Mouse (Mus musculus) bone marrow, adult 2 months (tissue): Measurements from ENCODE around the gene Gm20662. TPM values are rescaled to one million over a fixed set of nuclear protein-coding genes. Genes with fewer than 3 reads are reported as not detected.
A peak's percentile ranks its signal among the peaks of the same experiment; 100 is the strongest.

Source experiments
- H3K27ac ChIP-seq: fragments of 200-500 bp; 2 replicates; pipeline ENCODE4 v1.5.1; 2012; ENCODE audit warnings: low read depth, mild to moderate bottlenecking, control low read depth, inconsistent platforms, low read length; ENCODE audit not compliant: control insufficient read depth, poor library complexity, insufficient read depth
- H3K4me1 ChIP-seq: fragments of 200-500 bp; 2 replicates; pipeline ENCODE4 v1.6.1; 2011; ENCODE audit warnings: low read length; ENCODE audit not compliant: control insufficient read depth, insufficient read depth
- H3K4me3 ChIP-seq: fragments of 200-500 bp; replicated peaks from 2 replicates; pipeline ENCODE3; 2011; ENCODE audit warnings: mild to moderate bottlenecking, low read depth, low read length, control low read depth; ENCODE audit not compliant: control insufficient read depth
- CTCF ChIP-seq: fragments of 200-500 bp; IDR thresholded peaks from 2 replicates; pipeline ENCODE4 v1.5.1; 2011; ENCODE audit warnings: low read length, control low read depth; ENCODE audit not compliant: control insufficient read depth, insufficient read depth
- POLR2A ChIP-seq: fragments of 200-500 bp; IDR thresholded peaks from 2 replicates; pipeline ENCODE4 v1.6.1; 2011; ENCODE audit warnings: low read depth, mild to moderate bottlenecking, control low read depth, low read length, borderline replicate concordance; ENCODE audit not compliant: control insufficient read depth
- WGBS: fragments of 180-500 bp; shearing (Covaris S2); methylation state at CpG from one replicate; pipeline ENCODE4 v1.1.7; 2018; 5-methylcytosine and 5-hydroxymethylcytosine counted together
- polyA plus RNA-seq: library from polyadenylated mRNA; stranded (reverse); fragments of >200 nt; gene quantifications from 2 replicates; pipeline ENCODE4 v1.2.4, GENCODE M21; 2011; ENCODE audit warnings: low replicate concordance; ENCODE audit not compliant: missing spikeins, insufficient read depth, insufficient read length

Gene Gm20662
- polyA plus RNA-seq, 1 experiment, result not detected

DNA sequence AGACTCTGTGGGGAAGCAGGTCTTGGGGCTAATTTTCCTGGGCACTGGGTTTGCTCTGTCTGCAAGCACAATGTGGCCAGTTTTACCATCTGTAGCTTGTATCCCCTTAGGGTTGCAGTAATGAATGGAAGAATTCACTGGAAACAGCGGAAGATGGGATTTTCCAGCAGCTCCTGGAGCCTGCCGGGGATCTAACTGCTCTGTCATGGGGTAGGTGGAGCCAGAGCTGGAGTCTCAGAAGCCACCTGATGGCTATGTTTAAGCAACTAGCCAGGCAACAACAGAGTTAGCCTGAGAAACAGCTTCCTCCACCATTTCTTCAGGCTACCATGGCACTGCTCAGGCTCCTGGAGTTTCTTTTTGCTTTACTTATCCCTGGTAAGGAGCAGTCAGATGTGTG, 4.0 kb upstream of the Gm20662 start, which contains the start of gene Cdhr4:
TSS of gene Cdhr4 (plus strand) at position 301 of the 400 bp plus-strand sequence.
- 69% methylated on average over 2 of the region's 2 CpGs for WGBS
- no peak for TF ChIP-seq CTCF
- TF ChIP-seq POLR2A, result no peak
- Histone ChIP-seq H3K4me1 (no peaks in the 10 kb centered on the region), H3K4me3 (no peak within 1 kb of the TSS), H3K27ac (no peak within 1 kb of the TSS)

DNA sequence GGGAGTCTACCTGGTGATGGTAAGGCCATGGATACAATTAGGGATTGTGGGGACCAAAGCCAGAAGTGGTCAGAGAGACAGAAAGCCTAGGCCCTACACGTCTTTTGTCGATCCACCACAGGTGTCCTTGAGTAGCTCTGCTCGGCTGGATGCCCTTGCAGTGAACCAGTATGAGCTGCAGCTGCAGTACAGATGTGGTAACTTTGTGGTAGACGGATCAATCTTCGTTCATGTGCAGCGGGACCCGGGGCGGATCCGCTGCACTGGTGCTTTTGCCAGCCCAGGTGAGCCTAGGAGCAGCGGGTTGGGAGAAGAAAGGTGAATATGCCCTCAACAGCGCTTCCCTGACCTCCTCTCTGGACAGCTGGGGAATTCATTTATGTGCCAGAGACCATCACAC, 3.1 kb upstream of the Gm20662 start:
- 83% methylated on average over 11 of the region's 11 CpGs for WGBS
- TF ChIP-seq CTCF (no peak), POLR2A (no peak)
- no peaks in the 10 kb centered on the region for H3K4me1 ChIP-seq
- H3K4me3 ChIP-seq, result no peak overlapping the region
- no peak overlapping the region for H3K27ac ChIP-seq

DNA sequence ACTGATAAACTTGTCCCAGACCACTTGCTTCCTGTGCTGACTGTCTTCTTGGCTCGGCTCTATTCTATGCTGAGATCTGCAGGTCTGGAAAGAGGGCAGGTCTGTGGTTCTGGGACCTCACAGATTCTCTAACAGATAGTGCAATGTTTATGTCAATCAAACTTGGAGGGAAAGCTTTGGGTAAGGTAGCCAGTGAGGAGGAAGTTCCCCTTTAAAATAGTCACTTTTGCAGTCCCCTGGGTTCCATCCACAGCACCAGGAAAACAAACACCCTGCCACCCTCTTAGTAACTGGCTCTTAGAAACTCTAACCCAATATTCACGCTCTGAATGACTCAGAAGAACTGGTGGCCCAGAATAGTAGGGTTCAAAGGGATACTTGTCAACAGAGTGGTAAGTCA, 1.7 kb upstream of the Gm20662 start:
- no peak for TF ChIP-seq CTCF
- TF ChIP-seq POLR2A, result no peak
- no peak overlapping the region for H3K4me3 ChIP-seq
- 6% methylated on average over 2 of the region's 2 CpGs for WGBS
- H3K4me1 ChIP-seq, result no peaks in the 10 kb centered on the region
- H3K27ac ChIP-seq, result no peak overlapping the region

DNA sequence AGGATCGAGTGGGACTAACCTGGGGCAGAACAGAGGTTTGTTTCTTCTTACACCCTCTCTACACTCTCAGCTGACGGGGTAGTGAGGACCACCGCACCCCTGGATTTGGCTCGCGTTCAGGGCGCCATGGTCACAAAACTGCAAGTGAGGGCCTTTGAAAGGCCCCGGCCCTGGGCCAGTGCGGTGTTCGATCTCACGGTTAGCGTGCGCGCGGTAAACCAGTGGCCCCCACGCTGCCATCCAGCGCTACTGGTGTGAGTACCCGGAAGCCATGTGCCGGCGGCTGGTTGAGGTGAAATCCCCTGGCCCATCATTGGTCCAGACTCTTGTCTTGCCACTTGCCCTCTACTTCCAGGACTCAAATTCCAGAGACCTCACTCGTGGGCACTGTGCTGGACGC, 636 bp upstream of the Gm20662 start:
- Histone ChIP-seq H3K4me1 (no peaks in the 10 kb centered on the region), H3K27ac (no peak overlapping the region), H3K4me3 (no peak overlapping the region)
- no peak for TF ChIP-seq POLR2A
- TF ChIP-seq CTCF, result no peak
- WGBS, result 92% methylated on average over 21 of the region's 21 CpGs

DNA sequence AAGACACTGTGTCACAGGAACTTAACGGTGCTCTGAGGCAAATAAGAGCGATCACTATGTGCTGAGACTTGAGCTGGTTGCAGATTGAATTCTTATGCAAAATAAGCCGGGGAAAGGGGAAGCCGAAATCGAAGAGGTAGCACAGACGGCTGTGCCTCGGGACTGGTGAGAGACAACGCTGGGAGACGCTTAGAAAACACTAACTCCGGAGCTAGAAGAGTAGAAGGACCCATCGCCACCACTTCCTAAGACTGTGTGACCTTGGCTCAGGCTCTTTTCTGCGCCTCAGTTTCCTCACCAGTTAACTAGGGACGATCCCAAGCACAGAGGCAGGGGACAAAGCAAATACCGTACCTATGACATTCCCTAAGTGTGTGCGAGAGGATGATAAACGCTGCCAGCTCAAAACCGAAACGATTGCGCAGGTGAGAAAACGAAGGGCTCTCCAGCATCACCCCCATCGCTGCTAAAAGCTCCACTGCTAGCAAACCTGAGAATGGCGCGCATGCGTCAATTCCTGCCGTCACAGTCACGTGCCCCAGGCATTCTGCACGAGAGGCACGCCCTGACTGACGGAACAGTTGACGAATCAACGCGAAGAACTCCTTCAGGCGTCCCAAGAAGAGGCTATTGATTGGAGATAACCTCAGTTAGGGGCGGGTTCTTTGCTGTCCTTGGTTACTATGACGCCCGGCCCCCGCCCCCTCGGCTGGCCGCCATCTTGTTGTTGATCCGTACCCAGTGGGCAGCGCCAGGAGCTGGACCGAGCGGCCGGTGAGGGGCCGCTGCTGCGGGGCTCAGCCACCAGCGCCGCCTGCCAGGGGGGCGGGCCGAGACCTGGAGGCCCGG, 6.0 kb downstream of the Gm20662 start, which contains the start of gene Ip6k1:
TSS of gene Ip6k1 (plus strand) at position 580 of the 849 bp plus-strand sequence.
- WGBS, result under 1% methylated on average over 51 of the region's 51 CpGs
- no peaks in the 10 kb centered on the region; the same call in 1 of the 2 replicates for H3K4me1 ChIP-seq
- peak within 1 kb of the TSS; percentile 91 for H3K27ac ChIP-seq
- H3K4me3 ChIP-seq, result peak within 1 kb of the TSS; percentile 94
- TF ChIP-seq POLR2A (peak; percentile 89), CTCF (no peak)

DNA sequence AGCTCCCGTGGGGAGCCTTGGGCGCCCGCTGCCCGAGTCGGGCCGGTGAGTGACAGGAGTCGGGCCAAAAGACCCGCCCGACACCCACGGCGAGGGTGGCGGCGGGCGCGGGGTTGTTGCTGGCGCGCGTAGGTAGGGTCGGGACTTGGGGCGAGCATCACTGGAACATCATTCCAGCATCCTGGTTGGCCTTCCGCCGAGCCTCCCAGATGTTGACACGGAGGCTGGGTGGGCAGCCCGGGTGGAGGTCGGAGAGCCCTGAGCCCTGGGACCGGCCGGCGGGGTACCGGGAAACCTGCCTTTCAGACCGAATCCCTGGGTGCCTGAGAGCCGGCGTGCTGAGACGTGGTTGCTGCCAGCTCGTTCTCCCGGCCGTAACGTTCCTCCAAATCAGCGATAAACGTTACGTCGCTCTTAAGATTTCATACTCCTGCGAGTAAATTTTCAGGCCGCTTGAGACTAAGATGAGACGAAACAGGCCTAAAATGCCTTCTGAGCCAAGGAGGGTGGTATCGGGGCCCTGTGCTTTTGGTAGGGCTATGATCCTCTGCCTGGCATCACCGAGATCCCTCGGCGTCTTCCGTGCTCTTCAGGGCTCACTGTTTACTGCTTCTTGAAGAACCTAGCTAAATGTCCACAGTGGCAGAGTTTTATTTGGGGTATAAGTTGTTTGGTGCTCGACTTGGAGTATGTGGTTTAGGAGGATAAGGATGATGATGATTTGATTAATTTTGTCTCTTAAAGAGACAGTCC, 6.8 kb downstream of the Gm20662 start:
- H3K4me3 ChIP-seq, result peak overlapping the region; percentile 94
- no peaks in the 10 kb centered on the region; the same call in 1 of the 2 replicates for H3K4me1 ChIP-seq
- peak overlapping the region; percentile 91 for H3K27ac ChIP-seq
- TF ChIP-seq POLR2A (peak; percentile 40; the same call in 1 of the 2 replicates), CTCF (no peak)
- under 1% methylated on average over 49 of the region's 50 CpGs for WGBS

DNA sequence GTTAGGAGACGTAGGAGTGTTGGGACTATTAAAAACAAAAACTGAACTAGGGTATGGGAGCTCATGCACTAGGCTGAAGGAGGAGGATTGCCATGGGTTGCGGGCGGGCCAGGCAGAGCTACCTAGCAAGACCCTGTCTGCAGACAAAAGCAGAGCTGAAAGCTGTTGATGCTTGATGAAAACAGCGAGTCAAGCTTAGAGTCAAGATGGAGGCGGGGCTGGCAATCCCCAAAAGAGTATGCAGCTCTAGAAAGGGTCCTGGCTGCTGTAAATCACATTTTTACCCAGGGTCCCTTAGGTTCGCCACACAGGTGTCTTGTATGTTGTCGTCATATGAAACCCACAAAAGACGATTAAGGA, 7.4 kb downstream of the Gm20662 start:
- TF ChIP-seq POLR2A, result no peak
- TF ChIP-seq CTCF, result no peak
- Histone ChIP-seq H3K4me1 (no peaks in the 10 kb centered on the region; the same call in 1 of the 2 replicates), H3K27ac (peak overlapping the region; percentile 31), H3K4me3 (peak overlapping the region; percentile 94)
- WGBS, result 7% methylated on average over 8 of the region's 8 CpGs

DNA sequence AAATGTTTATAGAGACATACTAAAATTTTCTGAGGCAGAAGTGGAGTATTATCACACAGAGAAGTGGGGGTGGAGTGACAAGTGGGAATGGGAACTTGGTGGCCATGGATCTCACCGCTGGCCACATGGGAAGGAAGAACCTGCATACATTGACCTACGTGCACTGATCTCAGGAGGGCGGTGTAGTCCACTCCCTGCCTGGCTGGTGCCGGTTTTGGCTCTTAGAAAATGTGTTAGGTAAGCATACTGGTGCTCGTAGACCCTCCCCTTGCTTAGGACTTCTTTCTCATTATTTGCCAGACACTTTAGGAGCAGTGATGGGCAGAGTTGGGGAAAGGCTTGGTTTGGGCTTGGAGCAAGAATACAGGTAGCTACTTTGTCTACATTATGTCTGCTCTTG, 11.9 kb downstream of the Gm20662 start:
- Histone ChIP-seq H3K27ac (no peak overlapping the region), H3K4me1 (no peaks in the 10 kb centered on the region; the same call in 1 of the 2 replicates), H3K4me3 (no peak overlapping the region)
- no peak for TF ChIP-seq CTCF
- 83% methylated on average over 5 of the region's 5 CpGs for WGBS
